Mouse (Mus musculus) myocyte (in vitro differentiated cells): ENCODE results near the gene Ppp4r1.
A peak's percentile ranks its signal among the peaks of the same experiment; 100 is the strongest.

ENCODE experiments used
- CEBPB ChIP-seq: IDR thresholded peaks from 2 replicates; pipeline ENCODE4 v1.6.1; 2011; ENCODE audit warnings: mild to moderate bottlenecking, moderate library complexity; ENCODE audit not compliant: poor library complexity, insufficient read depth, severe bottlenecking
- MYOD1 ChIP-seq, 3 experiments: IDR thresholded peaks; one replicate each; pipeline ENCODE4 v1.6.1; 2011; ENCODE audit warnings: control low read depth in 2 of 3, low read depth in 2 of 3, mild to moderate bottlenecking in 2 of 3, moderate library complexity in 1 of 3; ENCODE audit not compliant: insufficient read length in 2 of 3, control insufficient read depth in 1 of 3
- POLR2A ChIP-seq: IDR thresholded peaks from one replicate; pipeline ENCODE4 v1.6.1; 2011; ENCODE audit warnings: low read depth, mild to moderate bottlenecking, control low read depth, moderate library complexity; ENCODE audit not compliant: insufficient read length
- POLR2AphosphoS2 ChIP-seq: IDR thresholded peaks from one replicate; pipeline ENCODE4 v1.6.1; 2011; ENCODE audit warnings: low read depth, control low read depth; ENCODE audit not compliant: insufficient read length
- TCF12 ChIP-seq: IDR thresholded peaks from one replicate; pipeline ENCODE4 v1.6.1; 2011; ENCODE audit warnings: mild to moderate bottlenecking, control low read depth; ENCODE audit not compliant: poor library complexity, insufficient read depth, severe bottlenecking

GRCm38 (mm10) chr17:65739874-65740725 is 42.3 kb upstream of the Ppp4r1 start:
- TF ChIP-seq TCF12: no peak
- TF ChIP-seq CEBPB: no peak
- TF ChIP-seq POLR2AphosphoS2: no peak
- peak in 1 of 3 experiments; percentile 19 for TF ChIP-seq MYOD1 (IDR thresholded peaks at IDR 0.05; ENCODE audit: control insufficient read depth in 1 of 3, insufficient read length in 2 of 3, low read depth in 2 of 3)
- TF ChIP-seq POLR2A: no peak
